Mouse (Mus musculus) CH12.LX (cell line): Measurements from ENCODE around the gene Pld1. TPM values are rescaled to one million over a fixed set of nuclear protein-coding genes. Genes with fewer than 3 reads are reported as not detected.

ENCODE experiments used
- DNase-seq: peaks from one replicate; pipeline ENCODE4 v3.0.0-alpha.2; 2013; ENCODE audit errors: extremely low read depth
- H3K27ac ChIP-seq: 2 replicates; pipeline ENCODE4 v1.5.1; 2012; ENCODE audit warnings: low read depth, mild to moderate bottlenecking, control low read depth, moderate library complexity; ENCODE audit not compliant: insufficient read depth
- H3K27me3 ChIP-seq: replicated peaks from 2 replicates; pipeline ENCODE3; 2012; ENCODE audit warnings: inconsistent platforms
- H3K36me3 ChIP-seq, 2 experiments: replicated peaks in 1 of 2; 2 replicates each; pipeline versions ENCODE3 to v1.6.1; 2012; ENCODE audit warnings: inconsistent platforms in 1 of 2, low read length in 1 of 2, mild to moderate bottlenecking in 1 of 2, mixed read lengths in 1 of 2, moderate library complexity in 1 of 2; ENCODE audit not compliant: control insufficient read depth in 1 of 2, insufficient read depth in 1 of 2
- H3K4me1 ChIP-seq, 2 experiments: 2 replicates each; pipeline ENCODE4 v1.6.1; 2012; ENCODE audit warnings: inconsistent platforms in 1 of 2, moderate library complexity in 1 of 2; ENCODE audit not compliant: insufficient read depth in 2 of 2, control insufficient read depth in 1 of 2
- H3K4me2 ChIP-seq: 2 replicates; pipeline ENCODE4 v1.6.1; 2012; ENCODE audit warnings: low read depth, mild to moderate bottlenecking, control low read depth; ENCODE audit not compliant: poor library complexity, insufficient read depth, severe bottlenecking
- H3K4me3 ChIP-seq, 3 experiments: fragments of 150-350 bp in 1 of 3; sonication (generic) in 1 of 3; replicated peaks in 1 of 3; 2 replicates each; pipeline versions ENCODE3 to v1.5.1; 2011 to 2012; ENCODE audit warnings: low read depth in 2 of 3, low read length in 2 of 3, mild to moderate bottlenecking in 2 of 3, moderate library complexity in 2 of 3, control low read depth in 1 of 3, improper control_type of control experiment in 1 of 3, inconsistent platforms in 1 of 3, mixed read lengths in 1 of 3; ENCODE audit not compliant: poor library complexity in 1 of 3
- H3K79me2 ChIP-seq: replicated peaks from 2 replicates; pipeline ENCODE4 v1.6.1; 2012; ENCODE audit warnings: mild to moderate bottlenecking, moderate library complexity; ENCODE audit not compliant: control insufficient read depth, poor library complexity, insufficient read depth, severe bottlenecking; ENCODE audit errors: extremely low read depth
- H3K9ac ChIP-seq: 2 replicates; pipeline ENCODE4 v1.6.1; 2012; ENCODE audit warnings: low read depth, mild to moderate bottlenecking, control low read depth, moderate library complexity; ENCODE audit not compliant: insufficient read depth
- H3K9me3 ChIP-seq: replicated peaks from 2 replicates; pipeline ENCODE3; 2012; ENCODE audit warnings: low read length, inconsistent platforms, mixed read lengths
- BHLHE40 ChIP-seq: IDR thresholded peaks from 2 replicates; pipeline ENCODE4 v1.6.1; 2011; ENCODE audit warnings: mild to moderate bottlenecking, low read depth, low read length, improper control_type of control experiment
- CHD1 ChIP-seq: IDR thresholded peaks from 2 replicates; pipeline ENCODE4 v1.6.1; 2012; ENCODE audit warnings: low read depth, low read length, improper control_type of control experiment, inconsistent platforms
- CHD2 ChIP-seq: IDR thresholded peaks from 2 replicates; pipeline ENCODE4 v1.6.1; 2011; ENCODE audit warnings: low read length, improper control_type of control experiment
- ELF1 ChIP-seq: IDR thresholded peaks from 2 replicates; pipeline ENCODE4 v1.6.1; 2014; ENCODE audit warnings: low read depth, mild to moderate bottlenecking, inconsistent platforms, low read length, improper control_type of control experiment
- ETS1 ChIP-seq: conservative IDR thresholded peaks from 2 replicates; pipeline ENCODE4 v1.6.1; 2012; ENCODE audit warnings: low read depth, mild to moderate bottlenecking, inconsistent platforms, low read length, improper control_type of control experiment, moderate library complexity
- HCFC1 ChIP-seq: IDR thresholded peaks from 2 replicates; pipeline ENCODE4 v1.6.1; 2012; ENCODE audit warnings: low read depth, mild to moderate bottlenecking, inconsistent platforms, low read length, improper control_type of control experiment
- JUN ChIP-seq: IDR thresholded peaks from 2 replicates; pipeline ENCODE4 v1.6.1; 2011; ENCODE audit warnings: low read depth, mild to moderate bottlenecking, low read length, improper control_type of control experiment, moderate library complexity; ENCODE audit not compliant: insufficient read depth
- JUND ChIP-seq: conservative IDR thresholded peaks from 2 replicates; pipeline ENCODE4 v1.6.1; 2011; ENCODE audit warnings: low read depth, low read length, improper control_type of control experiment
- KAT2A ChIP-seq: IDR thresholded peaks from 2 replicates; pipeline ENCODE4 v1.6.1; 2012; ENCODE audit warnings: low read length, improper control_type of control experiment, inconsistent platforms; ENCODE audit not compliant: insufficient replicate concordance
- MYC ChIP-seq: IDR thresholded peaks from 2 replicates; pipeline ENCODE4 v1.6.1; 2011; ENCODE audit warnings: low read depth, mild to moderate bottlenecking, improper control_type of control experiment, low read length
- NELFE ChIP-seq: IDR thresholded peaks from 2 replicates; pipeline ENCODE4 v1.6.1; 2011; ENCODE audit warnings: low read depth, low read length, improper control_type of control experiment
- NRF1 ChIP-seq: IDR thresholded peaks from 2 replicates; pipeline ENCODE4 v1.6.1; 2014; ENCODE audit warnings: low read depth, mild to moderate bottlenecking, inconsistent platforms, low read length, improper control_type of control experiment, moderate library complexity
- POLR2AphosphoS2 ChIP-seq: IDR thresholded peaks from 2 replicates; pipeline ENCODE4 v1.6.1; 2011; ENCODE audit warnings: low read depth, low read length, improper control_type of control experiment
- RAD21 ChIP-seq: IDR thresholded peaks from 2 replicates; pipeline ENCODE4 v1.6.1; 2011; ENCODE audit warnings: low read depth, mild to moderate bottlenecking, low read length, improper control_type of control experiment, moderate library complexity
- RCOR1 ChIP-seq: conservative IDR thresholded peaks from 2 replicates; pipeline ENCODE4 v1.6.1; 2012; ENCODE audit warnings: low read depth, mild to moderate bottlenecking, inconsistent platforms, low read length, improper control_type of control experiment
- SIN3A ChIP-seq: IDR thresholded peaks from 2 replicates; pipeline ENCODE4 v1.6.1; 2012; ENCODE audit warnings: low read length, improper control_type of control experiment, inconsistent platforms
- SMC3 ChIP-seq: IDR thresholded peaks from 2 replicates; pipeline ENCODE4 v1.6.1; 2011; ENCODE audit warnings: low read depth, low read length, improper control_type of control experiment
- TCF12 ChIP-seq: IDR thresholded peaks from 2 replicates; pipeline ENCODE4 v1.6.1; 2014; ENCODE audit warnings: low read depth, mild to moderate bottlenecking, inconsistent platforms, low read length, improper control_type of control experiment
- UBTF ChIP-seq: IDR thresholded peaks from 2 replicates; pipeline ENCODE4 v1.6.1; 2012; ENCODE audit warnings: low read depth, mild to moderate bottlenecking, inconsistent platforms, low read length, improper control_type of control experiment, moderate library complexity
- USF1 ChIP-seq: IDR thresholded peaks from 2 replicates; pipeline ENCODE4 v1.6.1; 2014; ENCODE audit warnings: low read depth, mild to moderate bottlenecking, inconsistent platforms, low read length, improper control_type of control experiment
- ZKSCAN1 ChIP-seq: IDR thresholded peaks from 2 replicates; pipeline ENCODE4 v1.6.1; 2012; ENCODE audit warnings: low read depth, inconsistent platforms, low read length, improper control_type of control experiment, borderline replicate concordance
- ZNF384 ChIP-seq: IDR thresholded peaks from 2 replicates; pipeline ENCODE4 v1.6.1; 2012; ENCODE audit warnings: low read depth, low read length, improper control_type of control experiment, inconsistent platforms
- dilution Hi-C: fragments of 300-500 bp; cut with MboI; formaldehyde crosslinking; loops from 2 replicates; pipeline ENCODE4 v1.14.3; 2020; ENCODE audit warnings: low sequenced_read_pairs; ENCODE audit not compliant: extremely low pct_unique_long_range_greater_than_20kb, extremely low pct_ligation_motif_present
- in situ Hi-C: fragments of 300-500 bp; cut with MboI; formaldehyde crosslinking; loops from 3 replicates; pipeline ENCODE4 v1.14.3; 2019; ENCODE audit warnings: low sequenced_read_pairs, low pct_ligation_motif_present, low pct_unique_long_range_greater_than_20kb, mixed read lengths
- polyA plus RNA-seq: library from polyadenylated mRNA; unstranded; fragments of >175 nt; gene quantifications from 2 replicates; pipeline ENCODE4 v1.2.1, GENCODE M21; 2012; ENCODE audit warnings: low read depth; ENCODE audit not compliant: insufficient read length
- total RNA-seq, 2 experiments: library from RNA; depleted of rRNA; stranded (reverse); fragments of 300-350 nt in 1 of 2; fragments of >200 nt in 1 of 2; gene quantifications; 2 replicates each; pipeline ENCODE4 v1.2.3; 2012 to 2014

Pld1 gene
- total and polyA plus RNA-seq, 3 experiments: not detected

- Histone ChIP-seq H3K4me1 (no peaks in the 10 kb centered on the region), H3K27me3 (no peaks in the 10 kb centered on the region), H3K4me2 (no peak overlapping the region), H3K27ac (no peak overlapping the region), H3K4me3 (no peak overlapping the region), H3K79me2 (no peaks in the 10 kb centered on the region), H3K9ac (no peak overlapping the region), H3K9me3 (peaks cover 76% of the 10 kb centered on the region), H3K36me3 (no peaks in the 10 kb centered on the region)
- no peak for DNase-seq
- in situ Hi-C loops (no loop called here), dilution Hi-C loops (no loop called here)
- TF ChIP-seq BHLHE40 (no peak), USF1 (no peak), JUND (no peak), ELF1 (no peak), MYC (no peak), KAT2A (no peak)
Observed at GRCm38 (mm10) chr3:28042366-28042765, 103.9 kb downstream of the Pld1 start.

DNA sequence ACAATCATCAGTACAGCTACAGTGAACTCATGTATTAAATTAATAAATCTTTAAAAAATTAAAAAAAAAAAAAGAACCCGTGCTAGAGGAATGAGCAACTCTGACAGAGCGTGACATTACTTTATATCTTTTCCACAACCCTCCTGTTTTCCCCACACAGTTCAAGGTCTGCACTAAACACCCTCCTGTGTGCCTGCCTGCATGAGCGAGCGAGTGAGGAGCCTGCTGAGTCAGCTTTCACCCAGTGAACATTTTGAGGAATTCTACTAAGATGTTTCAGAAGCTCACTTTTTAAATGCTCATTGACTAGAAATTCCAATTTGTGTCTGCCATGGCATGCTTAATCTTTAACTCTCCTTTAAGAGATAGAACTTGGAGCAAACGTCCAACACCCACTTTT lies 109.1 kb downstream of the Pld1 start:
- H3K27me3 ChIP-seq: no peaks in the 10 kb centered on the region
- H3K79me2 ChIP-seq: no peaks in the 10 kb centered on the region
- no peaks in the 10 kb centered on the region for H3K36me3 ChIP-seq
- no peak overlapping the region for H3K27ac ChIP-seq
- H3K4me1 ChIP-seq: no peaks in the 10 kb centered on the region
- dilution Hi-C loops (no loop called here), in situ Hi-C loops (no loop called here)
- no peak for DNase-seq
- H3K4me2 ChIP-seq: no peak overlapping the region
- H3K4me3 ChIP-seq: no peak overlapping the region
- H3K9ac ChIP-seq: no peak overlapping the region
- H3K9me3 ChIP-seq: peaks cover 59% of the 10 kb centered on the region
- TF ChIP-seq SMC3 (no peak), ELF1 (no peak), SIN3A (no peak), JUND (no peak), POLR2AphosphoS2 (no peak)

DNA sequence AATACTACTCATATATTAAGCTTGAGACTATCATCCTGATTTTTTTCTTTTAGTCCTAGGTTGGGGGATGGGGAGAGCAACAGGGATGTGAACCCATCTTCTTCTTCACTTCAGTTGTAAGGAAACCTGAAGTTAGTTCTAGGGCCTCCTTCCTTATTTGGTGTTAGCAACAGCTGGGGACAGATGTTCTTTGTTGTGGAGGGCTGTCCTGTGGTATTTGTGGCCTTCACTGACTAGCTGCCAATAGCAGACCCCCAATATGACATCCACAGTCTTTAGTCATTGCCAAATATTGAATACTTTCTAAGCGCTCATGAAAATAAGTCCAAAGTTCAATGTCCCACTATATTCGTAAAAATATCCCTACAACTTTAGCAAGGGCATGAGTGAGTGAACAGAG lies 111.0 kb downstream of the Pld1 start:
- no peaks in the 10 kb centered on the region for H3K4me1 ChIP-seq
- no peaks in the 10 kb centered on the region for H3K79me2 ChIP-seq
- H3K4me2 ChIP-seq: no peak overlapping the region
- dilution Hi-C loops: no loop called here
- TF ChIP-seq ETS1 (no peak), ZKSCAN1 (no peak), JUN (no peak), BHLHE40 (no peak), NELFE (no peak), TCF12 (no peak), RAD21 (no peak), HCFC1 (no peak), SMC3 (no peak), NRF1 (no peak), CHD2 (no peak), USF1 (no peak), ELF1 (no peak), ZNF384 (no peak), RCOR1 (no peak), CHD1 (no peak), KAT2A (no peak), UBTF (no peak)
- H3K36me3 ChIP-seq: no peaks in the 10 kb centered on the region
- H3K4me3 ChIP-seq: no peak overlapping the region
- H3K9me3 ChIP-seq: peaks cover 51% of the 10 kb centered on the region
- no peaks in the 10 kb centered on the region for H3K27me3 ChIP-seq
- no peak overlapping the region for H3K9ac ChIP-seq
- in situ Hi-C loops: no loop called here
- DNase-seq: no peak
- H3K27ac ChIP-seq: no peak overlapping the region
